Mouse (Mus musculus) intestine, embryonic 14.5 days (tissue): ENCODE results near the gene Best3. TPM values are rescaled to one million over a fixed set of nuclear protein-coding genes. Genes with fewer than 3 reads are reported as not detected.

ENCODE experiments used
- ATAC-seq: fragments of 200-750 bp; cut with Nextera tagmentation; replicated peaks from 2 replicates; pipeline ENCODE4 v1.8.0; 2017; ENCODE audit warnings: low read depth, moderate number of reproducible peaks, moderate TSS enrichment, moderate library complexity; ENCODE audit not compliant: low FRiP score, low TSS enrichment
- DNase-seq: peaks from one replicate; pipeline ENCODE4 v3.0.0-alpha.2; 2018; ENCODE audit warnings: low spot score
- H3K27ac ChIP-seq: fragments of 300-500 bp; sonication (generic); 2 replicates; pipeline ENCODE4 v1.5.1; 2014; ENCODE audit warnings: low read depth, mild to moderate bottlenecking, control low read depth
- H3K27me3 ChIP-seq: fragments of 300-500 bp; sonication (generic); replicated peaks from 2 replicates; pipeline ENCODE4 v1.6.1; 2014; ENCODE audit warnings: low read length, control low read depth; ENCODE audit not compliant: control insufficient read depth, insufficient read depth
- H3K36me3 ChIP-seq: fragments of 300-500 bp; sonication (generic); 2 replicates; pipeline ENCODE4 v1.6.1; 2014; ENCODE audit warnings: low read length, control low read depth; ENCODE audit not compliant: control insufficient read depth, insufficient read depth
- H3K4me1 ChIP-seq: fragments of 300-500 bp; sonication (generic); replicated peaks from 2 replicates; pipeline ENCODE4 v1.6.1; 2014; ENCODE audit warnings: low read length, control low read depth, mixed read lengths; ENCODE audit not compliant: control insufficient read depth, insufficient read depth
- H3K4me2 ChIP-seq: fragments of 300-500 bp; sonication (generic); 2 replicates; pipeline ENCODE4 v1.6.1; 2014; ENCODE audit warnings: low read length
- H3K4me3 ChIP-seq: fragments of 300-500 bp; sonication (generic); 2 replicates; pipeline ENCODE4 v1.5.1; 2014; ENCODE audit warnings: low read depth, low read length, control low read depth, mixed read lengths
- H3K9ac ChIP-seq: fragments of 300-500 bp; sonication (generic); 2 replicates; pipeline ENCODE4 v1.6.1; 2014; ENCODE audit warnings: mild to moderate bottlenecking, low read length
- H3K9me3 ChIP-seq: fragments of 300-500 bp; sonication (generic); 2 replicates; pipeline ENCODE4 v1.6.1; 2016; ENCODE audit warnings: low read length, control low read depth; ENCODE audit not compliant: control insufficient read depth
- WGBS: fragments of 180-500 bp; shearing (Covaris S2); extraction: QIAGEN DNeasy Blood & Tissue Kit; methylation state at CpG from one replicate; pipeline ENCODE4 v1.1.7; 2014; 5-methylcytosine and 5-hydroxymethylcytosine counted together
- polyA plus RNA-seq: library from polyadenylated mRNA; unstranded; fragments of >200 nt; fragmentation: Nextera tagmentation; extraction: Ambion mirVana; gene quantifications from 2 replicates; pipeline ENCODE4 v1.2.1, GENCODE M21; 2014

Gene Best3
- polyA plus RNA-seq, 1 experiment from 2014 or later = 0.07 TPM

- Histone ChIP-seq H3K36me3 (no peaks in the 10 kb centered on the region), H3K4me2 (no peak overlapping the region), H3K27me3 (no peaks in the 10 kb centered on the region), H3K27ac (no peak overlapping the region), H3K9me3 (0 out of 2 replicates have a peak, but pooled peaks cover 5% of the 10 kb centered on the region), H3K4me1 (no peaks in the 10 kb centered on the region), H3K4me3 (no peak overlapping the region), H3K9ac (no peak overlapping the region)
- WGBS = 93% methylated on average over 6 of the region's 6 CpGs
- ATAC-seq (no peak), DNase-seq (no peak)
Observed at GRCm38 (mm10) chr10:116955191-116955590, 30.9 kb upstream of the Best3 start.

DNA sequence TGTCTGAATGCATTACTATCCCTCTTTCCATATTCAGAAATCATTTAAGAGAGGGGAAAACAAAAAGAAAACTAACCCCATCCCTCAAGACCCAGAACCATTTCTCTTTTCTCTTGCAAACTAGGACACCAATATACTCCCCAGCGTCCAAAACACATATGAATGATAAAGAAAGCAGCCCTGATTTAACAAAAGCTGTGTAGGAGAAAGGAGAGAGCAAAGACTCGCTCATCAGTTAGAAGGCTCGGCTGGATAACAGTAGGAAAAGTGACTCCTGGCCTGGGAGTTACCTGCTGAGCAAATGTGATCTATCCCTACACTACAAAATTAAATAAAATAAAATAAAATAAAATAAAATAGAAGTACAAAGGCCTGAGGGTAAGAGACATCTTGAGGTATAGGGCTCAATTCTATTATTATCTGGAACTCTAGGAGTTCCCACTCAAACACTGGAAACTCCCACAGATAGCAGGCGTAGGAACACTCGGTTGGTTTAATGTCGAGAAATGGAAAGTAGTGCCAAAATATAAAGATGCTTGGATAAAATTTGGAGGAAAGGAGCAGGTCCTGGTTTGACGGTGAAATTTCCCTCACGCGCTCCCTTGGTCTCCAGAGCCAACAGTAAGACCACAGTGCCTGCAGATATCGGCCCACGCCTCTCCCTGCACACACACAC is 29.5 kb upstream of the Best3 start:
- ATAC-seq = no peak
- Histone ChIP-seq H3K9me3 (0 out of 2 replicates have a peak, but pooled peaks cover 5% of the 10 kb centered on the region), H3K27me3 (no peaks in the 10 kb centered on the region), H3K4me3 (no peak overlapping the region), H3K36me3 (no peaks in the 10 kb centered on the region), H3K9ac (no peak overlapping the region), H3K27ac (no peak overlapping the region), H3K4me2 (no peak overlapping the region), H3K4me1 (no peaks in the 10 kb centered on the region)
- 92% methylated on average over 11 of the region's 11 CpGs for WGBS
- DNase-seq = no peak

- H3K27ac ChIP-seq = no peak overlapping the region
- H3K4me1 ChIP-seq = no peaks in the 10 kb centered on the region
- ATAC-seq (no peak), DNase-seq (no peak)
- WGBS = 49% methylated on average over 5 of the region's 5 CpGs
- no peaks in the 10 kb centered on the region for H3K36me3 ChIP-seq
- 0 out of 2 replicates have a peak, but pooled peaks cover 5% of the 10 kb centered on the region for H3K9me3 ChIP-seq
- no peaks in the 10 kb centered on the region for H3K27me3 ChIP-seq
- no peak overlapping the region for H3K4me2 ChIP-seq
- H3K4me3 ChIP-seq = no peak overlapping the region
- no peak overlapping the region for H3K9ac ChIP-seq
Observed at GRCm38 (mm10) chr10:116957867-116958551, 28.1 kb upstream of the Best3 start.

DNA sequence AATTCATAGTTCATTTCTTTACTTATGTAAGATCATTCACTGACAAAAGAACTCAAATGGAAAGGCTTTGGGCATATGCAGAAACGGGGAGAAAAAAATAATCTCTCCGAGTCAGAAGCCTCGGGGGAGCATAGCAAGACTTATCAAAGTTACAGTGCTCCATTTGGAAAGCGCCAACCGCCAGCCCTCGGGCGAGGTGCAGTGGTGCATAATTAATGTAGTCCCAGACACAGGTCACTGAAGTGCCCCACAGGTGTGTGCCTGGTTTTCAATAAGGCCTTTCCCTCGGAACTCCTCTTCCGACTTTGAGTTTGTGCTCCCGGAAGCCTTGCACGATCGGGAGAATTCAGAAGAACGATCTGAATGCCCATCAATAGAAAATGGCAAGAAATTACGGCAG is 24.0 kb upstream of the Best3 start:
- Histone ChIP-seq H3K27ac (no peak overlapping the region), H3K9ac (no peak overlapping the region), H3K9me3 (no peaks in the 10 kb centered on the region), H3K4me3 (no peak overlapping the region), H3K4me1 (no peaks in the 10 kb centered on the region), H3K4me2 (no peak overlapping the region), H3K27me3 (no peaks in the 10 kb centered on the region), H3K36me3 (no peaks in the 10 kb centered on the region)
- DNase-seq = no peak
- WGBS = 80% methylated on average over 14 of the region's 14 CpGs
- ATAC-seq = no peak

DNA sequence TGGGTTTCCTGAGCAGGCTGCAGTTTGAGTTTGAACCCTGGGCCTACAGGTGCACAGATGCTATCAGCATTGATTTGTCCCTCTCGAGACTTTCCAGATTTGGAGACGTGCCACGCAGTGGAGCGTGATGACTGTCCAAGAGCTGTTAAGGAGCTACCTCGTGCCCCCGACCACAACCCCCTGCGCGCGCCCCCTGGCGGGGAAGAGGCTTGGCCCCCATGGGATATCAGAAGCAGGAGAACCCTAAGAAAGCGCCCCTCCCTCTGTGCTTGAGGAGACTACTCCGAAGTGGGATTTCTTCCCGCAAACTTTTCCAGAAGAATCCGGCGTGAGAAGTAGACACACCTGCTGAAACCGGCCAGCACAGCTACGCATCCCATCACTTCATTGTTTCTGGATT is 23.3 kb upstream of the Best3 start:
- ATAC-seq (no peak), DNase-seq (no peak)
- Histone ChIP-seq H3K4me1 (no peaks in the 10 kb centered on the region), H3K4me2 (no peak overlapping the region), H3K27me3 (no peaks in the 10 kb centered on the region), H3K9ac (no peak overlapping the region), H3K36me3 (no peaks in the 10 kb centered on the region), H3K4me3 (no peak overlapping the region), H3K9me3 (no peaks in the 10 kb centered on the region), H3K27ac (no peak overlapping the region)
- 60% methylated on average over 17 of the region's 17 CpGs for WGBS

- DNase-seq (no peak), ATAC-seq (no peak)
- H3K36me3 ChIP-seq = no peaks in the 10 kb centered on the region
- no peak overlapping the region for H3K27ac ChIP-seq
- H3K4me2 ChIP-seq = no peak overlapping the region
- no peaks in the 10 kb centered on the region for H3K27me3 ChIP-seq
- H3K4me1 ChIP-seq = no peaks in the 10 kb centered on the region
- H3K4me3 ChIP-seq = no peak overlapping the region
- WGBS = 79% methylated on average over 11 of the region's 11 CpGs
- H3K9ac ChIP-seq = no peak overlapping the region
- no peaks in the 10 kb centered on the region for H3K9me3 ChIP-seq
Observed at GRCm38 (mm10) chr10:116964084-116964483, 22.0 kb upstream of the Best3 start.

- Histone ChIP-seq H3K27ac (no peak overlapping the region), H3K4me2 (no peak overlapping the region)
Observed at GRCm38 (mm10) chr10:116964571-116964970, 21.5 kb upstream of the Best3 start.

DNA sequence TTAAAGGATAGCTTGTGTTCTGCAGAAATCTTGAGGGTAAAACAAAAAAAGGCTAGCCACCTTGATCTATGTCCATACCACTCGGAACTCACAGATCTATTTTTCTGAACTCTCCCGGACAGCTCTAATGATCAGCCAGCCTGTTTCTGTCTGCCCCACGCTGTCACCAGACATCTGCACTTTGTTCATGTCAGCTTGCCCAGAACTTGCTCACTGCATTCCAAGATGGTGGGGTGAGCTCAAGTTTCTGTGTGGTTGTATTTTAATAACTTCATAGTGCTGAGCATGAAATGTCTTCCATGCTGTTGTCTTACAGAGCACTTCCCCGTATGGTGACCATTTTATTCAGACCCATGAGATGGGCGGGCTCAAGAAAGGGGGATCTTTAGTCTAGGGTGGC is 20.8 kb upstream of the Best3 start:
- H3K27ac ChIP-seq = no peak overlapping the region
- DNase-seq = no peak
- no peaks in the 10 kb centered on the region for H3K4me1 ChIP-seq
- H3K4me2 ChIP-seq = no peak overlapping the region
- ATAC-seq = no peak
- no peak overlapping the region for H3K4me3 ChIP-seq
- 45% methylated on average over 5 of the region's 5 CpGs for WGBS
- no peaks in the 10 kb centered on the region for H3K27me3 ChIP-seq
- no peak overlapping the region for H3K9ac ChIP-seq
- H3K36me3 ChIP-seq = no peaks in the 10 kb centered on the region
- no peaks in the 10 kb centered on the region for H3K9me3 ChIP-seq

More at GRCm38 (mm10) chr10:116964571-116964970, 21.5 kb upstream of the Best3 start:
- no peaks in the 10 kb centered on the region for H3K36me3 ChIP-seq
- no peak overlapping the region for H3K9ac ChIP-seq
- ATAC-seq (no peak), DNase-seq (no peak)
- no peaks in the 10 kb centered on the region for H3K4me1 ChIP-seq
- WGBS = 83% methylated on average over 4 of the region's 4 CpGs
- H3K4me3 ChIP-seq = no peak overlapping the region
- H3K27me3 ChIP-seq = no peaks in the 10 kb centered on the region
- H3K9me3 ChIP-seq = no peaks in the 10 kb centered on the region

GRCm38 (mm10) chr10:116966065-116966464 is 20.0 kb upstream of the Best3 start:
- WGBS = 79% methylated on average over 6 of the region's 6 CpGs
- no peak for ATAC-seq

More at GRCm38 (mm10) chr10:116966065-116966464, 20.0 kb upstream of the Best3 start:
- Histone ChIP-seq H3K27me3 (no peaks in the 10 kb centered on the region), H3K9me3 (no peaks in the 10 kb centered on the region), H3K27ac (no peak overlapping the region), H3K4me2 (no peak overlapping the region), H3K9ac (no peak overlapping the region), H3K4me3 (no peak overlapping the region), H3K4me1 (no peaks in the 10 kb centered on the region), H3K36me3 (no peaks in the 10 kb centered on the region)
- no peak for DNase-seq
